Mouse (Mus musculus): Measurements from ENCODE around the gene Celsr1. TPM values are rescaled to one million over a fixed set of nuclear protein-coding genes. Genes with fewer than 3 reads are reported as not detected.

Celsr1 gene
- polyA plus RNA-seq, 1 experiment from 2014 or later: 2.7 TPM

DNA sequence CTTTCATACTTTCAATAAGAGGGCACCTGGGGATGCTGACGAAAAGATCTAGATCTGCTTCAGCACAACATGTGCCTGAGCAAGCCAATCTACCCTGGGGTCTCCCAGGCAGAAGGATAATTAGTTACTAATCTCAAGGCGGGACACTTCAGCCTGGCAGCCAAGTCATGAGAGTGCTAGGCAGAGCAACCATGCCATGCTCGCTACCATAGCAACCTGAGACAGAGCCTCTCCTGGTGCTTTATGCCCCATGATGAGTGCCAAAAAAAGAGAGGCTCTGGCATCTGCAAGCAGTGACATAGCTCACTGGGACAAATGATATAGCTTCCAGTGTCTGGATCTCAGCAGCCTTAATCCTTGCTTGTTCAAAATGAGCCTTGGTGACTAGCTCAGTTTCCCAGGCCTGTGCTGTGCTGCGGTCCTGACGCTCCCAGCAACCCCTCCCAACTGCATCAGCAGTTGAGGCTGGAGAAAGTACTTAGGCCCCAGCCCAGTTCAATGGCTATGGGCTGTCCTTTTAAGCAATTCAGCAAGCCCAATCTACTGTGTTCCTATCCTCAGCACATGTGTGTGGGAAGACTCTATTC is 32.8 kb downstream of the Celsr1 start:
- H3K4me2 ChIP-seq (replicated peaks): no peak overlapping the region
- H3K4me1 ChIP-seq (replicated peaks): peaks cover 51% of the 10 kb centered on the region
- no peak overlapping the region for H3K9ac ChIP-seq (replicated peaks)
- peaks cover 10% of the 10 kb centered on the region for H3K27me3 ChIP-seq
- H3K27ac ChIP-seq: peak overlapping the region; percentile 70
- WGBS: 19% methylated on average over 5 of the region's 5 CpGs
- peak; percentile 88 for ATAC-seq
- H3K36me3 ChIP-seq: no peaks in the 10 kb centered on the region
- H3K4me3 ChIP-seq (replicated peaks): no peak overlapping the region
- H3K9me3 ChIP-seq: no peaks in the 10 kb centered on the region

DNA sequence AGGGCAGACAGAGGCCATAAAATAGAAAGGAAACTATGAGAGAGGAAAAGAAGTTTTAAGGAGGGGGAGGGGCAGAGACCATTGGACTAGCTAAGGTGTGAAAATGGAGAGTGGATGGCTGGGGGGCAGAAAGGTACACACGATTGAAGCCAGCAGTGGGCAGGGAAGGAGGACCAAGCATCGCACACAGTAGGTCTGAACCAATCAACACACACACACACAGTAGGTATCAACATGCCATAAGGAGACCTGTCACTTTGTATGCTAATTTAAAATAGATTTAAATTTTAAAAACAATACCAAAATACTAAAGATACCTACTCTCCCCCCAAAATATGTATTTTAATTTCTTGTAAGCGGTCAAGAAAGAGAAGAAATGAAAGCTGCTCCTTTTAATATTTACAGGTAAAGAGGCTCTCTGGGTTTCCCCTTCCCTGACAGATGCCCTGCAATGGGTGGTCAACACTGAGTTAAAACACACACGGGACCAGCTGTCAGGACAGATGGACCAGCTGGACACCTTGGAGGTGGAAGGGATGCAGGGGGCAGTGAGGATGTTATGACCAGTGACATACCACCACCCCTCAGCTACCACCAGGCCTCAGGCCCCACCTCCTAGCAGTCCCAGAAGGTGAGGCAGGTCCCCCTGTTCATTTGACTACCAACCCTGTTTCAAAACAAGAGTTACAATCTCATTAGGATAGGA is 34.9 kb downstream of the Celsr1 start:
- no peak for ATAC-seq
- H3K4me3 ChIP-seq (replicated peaks): no peak overlapping the region
- WGBS: 88% methylated on average over 4 of the region's 4 CpGs
- no peak overlapping the region for H3K4me2 ChIP-seq (replicated peaks)
- peaks cover 10% of the 10 kb centered on the region for H3K27me3 ChIP-seq
- no peak overlapping the region for H3K27ac ChIP-seq
- no peaks in the 10 kb centered on the region for H3K36me3 ChIP-seq
- no peaks in the 10 kb centered on the region for H3K9me3 ChIP-seq
- H3K9ac ChIP-seq (replicated peaks): no peak overlapping the region
- H3K4me1 ChIP-seq (replicated peaks): peaks cover 56% of the 10 kb centered on the region

DNA sequence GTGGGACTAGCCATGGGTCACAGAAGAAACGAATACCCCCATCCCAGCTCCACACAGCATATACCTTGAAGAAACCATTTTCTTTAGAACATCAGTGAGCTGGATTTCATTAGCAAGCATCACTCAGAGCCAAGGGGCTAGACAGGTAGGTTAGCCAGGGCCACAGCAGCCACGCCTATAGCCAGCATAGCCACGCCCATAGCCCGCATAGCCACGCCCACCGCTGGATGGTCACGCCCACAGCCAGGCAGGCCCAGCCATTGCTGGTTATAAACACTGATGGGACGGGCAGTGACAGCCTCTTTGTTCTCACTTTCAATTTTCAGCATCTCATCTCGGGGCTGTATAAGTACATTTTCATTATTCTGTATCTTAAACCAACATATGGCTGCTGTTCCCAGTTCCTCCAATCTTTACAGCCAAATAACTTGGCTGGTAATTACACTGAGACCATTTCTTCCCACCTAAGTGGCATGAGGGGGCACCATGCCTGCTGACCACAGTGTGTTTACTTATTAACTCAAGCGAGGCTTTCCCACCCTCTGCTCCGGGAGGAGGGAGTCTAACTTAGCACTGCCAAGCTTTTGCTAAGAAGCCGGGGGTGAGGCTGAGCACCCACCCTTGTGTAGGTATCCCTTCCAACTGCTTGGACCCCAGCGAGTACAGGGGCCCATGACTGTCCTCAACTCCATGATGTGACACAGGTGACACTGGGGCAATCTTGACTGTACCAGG is 37.4 kb downstream of the Celsr1 start:
- Histone ChIP-seq H3K4me3 (replicated peaks) (no peak overlapping the region), H3K36me3 (no peaks in the 10 kb centered on the region), H3K4me2 (replicated peaks) (no peak overlapping the region), H3K4me1 (replicated peaks) (peaks cover 63% of the 10 kb centered on the region), H3K9me3 (no peaks in the 10 kb centered on the region), H3K27ac (no peak overlapping the region), H3K9ac (replicated peaks) (no peak overlapping the region), H3K27me3 (no peaks in the 10 kb centered on the region)
- WGBS: 47% methylated on average over 13 of the region's 13 CpGs
- ATAC-seq: no peak

DNA sequence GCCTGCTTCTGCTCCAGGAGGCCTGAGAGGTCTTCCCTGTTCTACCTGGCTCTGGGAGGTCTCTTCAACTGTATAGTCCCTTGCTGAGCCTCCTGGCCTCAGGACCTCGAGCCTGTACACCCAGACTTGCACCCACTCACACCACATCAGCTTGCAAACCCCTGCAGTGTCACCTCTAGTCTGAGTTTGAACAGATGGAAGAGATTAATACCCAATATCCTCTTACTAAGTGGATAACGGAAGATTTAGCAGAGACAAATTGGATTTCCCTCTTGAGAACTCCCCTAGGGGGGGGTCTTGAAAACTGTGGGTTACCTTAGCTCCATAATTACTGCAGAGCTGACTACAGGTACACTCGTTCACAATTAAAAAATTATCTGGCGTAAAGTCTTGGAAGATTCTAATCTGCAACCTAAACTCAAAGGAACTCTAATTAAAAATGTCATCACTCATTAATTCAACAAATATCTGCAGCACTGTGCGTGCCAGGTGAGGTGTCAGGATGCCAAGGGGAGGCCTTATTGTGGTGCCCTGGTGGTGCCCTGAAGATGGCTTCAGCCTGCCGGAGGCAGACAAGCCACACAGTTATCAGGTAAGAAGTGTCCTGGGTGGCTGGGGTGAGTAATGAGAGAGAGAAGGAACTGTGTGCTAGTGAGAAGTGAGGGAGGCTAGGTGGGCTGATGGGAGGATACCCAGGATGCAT is 38.5 kb downstream of the Celsr1 start:
- peak overlapping the region; percentile 81 for H3K27ac ChIP-seq
- no peak for ATAC-seq
- 70% methylated on average over 6 of the region's 6 CpGs for WGBS
- H3K4me3 ChIP-seq (replicated peaks): no peak overlapping the region
- no peak overlapping the region for H3K9ac ChIP-seq (replicated peaks)
- H3K27me3 ChIP-seq: no peaks in the 10 kb centered on the region
- H3K4me1 ChIP-seq (replicated peaks): peaks cover 55% of the 10 kb centered on the region
- no peaks in the 10 kb centered on the region for H3K36me3 ChIP-seq
- H3K4me2 ChIP-seq (replicated peaks): no peak overlapping the region
- H3K9me3 ChIP-seq: no peaks in the 10 kb centered on the region

DNA sequence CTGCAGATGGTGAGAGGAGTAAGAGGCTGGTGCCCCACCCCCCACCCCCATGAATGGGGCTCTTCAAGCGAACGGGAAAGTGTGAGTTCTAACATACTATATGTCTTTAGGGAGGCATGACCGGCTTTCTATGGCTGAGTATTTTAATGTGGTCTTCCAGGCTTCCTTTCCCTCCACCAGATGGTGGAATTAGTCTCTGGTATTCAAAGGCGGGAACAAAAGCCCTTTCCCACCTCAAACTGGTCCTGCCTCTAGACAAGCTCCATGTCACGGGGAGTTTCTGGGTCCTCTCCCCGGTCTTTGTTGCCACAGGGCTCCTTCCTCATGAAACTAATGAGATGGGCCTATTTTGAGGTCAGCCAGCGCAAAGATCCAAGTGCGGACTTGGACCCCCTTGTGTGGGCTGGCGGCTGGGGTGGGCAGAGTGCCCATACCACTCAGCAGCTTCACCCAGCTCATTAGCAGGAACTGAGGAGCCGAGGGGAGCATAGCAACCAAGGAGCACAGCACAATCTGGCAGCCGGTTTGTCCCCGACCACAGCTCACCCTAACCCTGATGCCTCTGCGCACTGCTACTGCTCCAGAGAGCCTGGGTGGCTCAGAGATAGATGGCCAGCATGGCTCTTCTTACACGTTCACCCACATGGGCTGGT is 39.5 kb downstream of the Celsr1 start:
- Histone ChIP-seq H3K9me3 (no peaks in the 10 kb centered on the region), H3K36me3 (no peaks in the 10 kb centered on the region), H3K4me2 (replicated peaks) (no peak overlapping the region), H3K4me1 (replicated peaks) (peaks cover 52% of the 10 kb centered on the region), H3K27ac (peak overlapping the region; percentile 81), H3K27me3 (no peaks in the 10 kb centered on the region), H3K4me3 (replicated peaks) (no peak overlapping the region), H3K9ac (replicated peaks) (0 out of 2 replicates have a peak overlapping the region, but pooled peaks have one; percentile 19)
- WGBS: 22% methylated on average over 14 of the region's 14 CpGs
- peak; percentile 81 for ATAC-seq

DNA sequence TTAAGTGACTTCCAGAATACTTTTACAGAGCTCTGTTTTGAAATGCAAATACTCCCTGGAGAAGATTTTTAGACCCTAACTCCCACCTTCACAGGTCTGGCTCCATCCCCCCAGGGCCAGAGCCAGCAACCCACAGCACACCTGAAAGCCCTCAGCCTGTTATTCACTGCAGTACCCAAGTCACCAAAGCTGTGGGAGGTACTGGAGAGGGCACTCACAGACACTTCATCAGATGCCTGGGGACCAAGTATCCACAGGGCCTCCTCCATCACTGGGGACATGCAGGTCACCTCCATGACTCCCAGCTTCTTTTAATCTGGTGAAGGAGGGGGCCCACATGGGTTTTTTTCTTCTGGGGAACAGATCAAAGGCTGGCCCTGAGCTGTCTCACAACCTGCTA is 40.2 kb downstream of the Celsr1 start:
- Histone ChIP-seq H3K4me1 (replicated peaks) (peaks cover 52% of the 10 kb centered on the region), H3K9ac (replicated peaks) (no peak overlapping the region), H3K4me2 (replicated peaks) (no peak overlapping the region)

DNA sequence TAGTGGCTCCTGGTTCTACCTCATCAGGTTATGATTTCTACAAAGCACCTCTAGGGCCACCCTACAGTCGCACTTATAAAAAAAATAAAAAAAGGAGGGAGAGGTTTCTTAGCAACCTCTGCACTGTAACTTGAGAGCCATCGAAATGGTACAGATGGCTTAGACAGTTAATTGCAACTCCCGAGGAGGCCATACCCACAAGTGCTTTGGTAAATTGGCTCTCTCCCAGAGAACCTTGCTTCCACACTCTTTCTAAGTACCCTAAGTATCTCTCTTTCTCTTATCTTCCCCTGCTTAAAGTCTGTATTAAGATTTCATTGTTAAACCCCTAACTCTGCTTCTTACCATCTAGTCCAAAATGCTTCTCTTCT is 41.5 kb downstream of the Celsr1 start:
- WGBS: 46% methylated on average over 3 of the region's 3 CpGs
- Histone ChIP-seq H3K9ac (replicated peaks) (no peak overlapping the region), H3K9me3 (no peaks in the 10 kb centered on the region), H3K27ac (peak overlapping the region; percentile 81), H3K4me3 (replicated peaks) (no peak overlapping the region), H3K27me3 (no peaks in the 10 kb centered on the region), H3K4me1 (replicated peaks) (peaks cover 50% of the 10 kb centered on the region), H3K36me3 (no peaks in the 10 kb centered on the region), H3K4me2 (replicated peaks) (no peak overlapping the region)
- no peak for ATAC-seq

More for the DNA sequence above, 40.2 kb downstream of the Celsr1 start:
- ATAC-seq: no peak
- no peaks in the 10 kb centered on the region for H3K27me3 ChIP-seq
- H3K27ac ChIP-seq: peak overlapping the region; percentile 81
- no peaks in the 10 kb centered on the region for H3K36me3 ChIP-seq
- no peaks in the 10 kb centered on the region for H3K9me3 ChIP-seq
- no peak overlapping the region for H3K4me3 ChIP-seq (replicated peaks)

DNA sequence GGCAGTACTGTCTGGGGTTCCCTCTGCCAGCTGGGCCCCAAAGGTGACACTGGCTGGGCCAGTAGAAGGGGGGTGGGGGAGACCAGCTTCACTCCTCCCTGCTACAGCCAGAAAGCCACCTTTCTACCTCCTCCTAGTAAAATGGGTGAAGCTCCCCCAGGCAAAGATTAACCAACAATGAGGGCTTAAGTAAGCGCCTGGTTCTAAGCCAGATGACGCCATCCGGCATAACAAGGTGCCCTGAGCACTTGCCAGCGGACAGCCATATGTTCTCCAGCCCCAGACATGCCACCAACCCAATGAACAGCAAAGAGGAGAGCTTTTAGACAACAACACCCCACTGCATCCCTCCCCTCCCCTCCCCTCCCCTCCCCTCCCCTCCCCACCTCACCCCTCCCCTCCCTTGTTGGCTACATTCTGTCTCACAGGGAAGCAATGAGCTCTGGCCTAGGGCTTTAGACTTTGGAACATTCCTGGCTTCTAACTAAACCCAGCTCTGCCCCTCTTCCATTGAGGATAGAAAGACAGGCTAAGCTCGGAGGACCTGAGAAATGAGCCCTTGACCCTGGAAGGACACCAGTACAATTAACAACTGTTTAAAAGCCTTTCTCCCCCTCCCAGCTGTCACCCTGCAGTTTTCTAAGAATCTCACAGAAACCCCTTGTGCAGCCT is 42.0 kb downstream of the Celsr1 start:
- Histone ChIP-seq H3K36me3 (no peaks in the 10 kb centered on the region), H3K4me1 (replicated peaks) (peaks cover 50% of the 10 kb centered on the region), H3K9ac (replicated peaks) (no peak overlapping the region), H3K27ac (peak overlapping the region; percentile 81), H3K27me3 (no peaks in the 10 kb centered on the region), H3K4me3 (replicated peaks) (no peak overlapping the region), H3K9me3 (no peaks in the 10 kb centered on the region), H3K4me2 (replicated peaks) (no peak overlapping the region)
- WGBS: 37% methylated on average over 5 of the region's 5 CpGs
- no peak for ATAC-seq

DNA sequence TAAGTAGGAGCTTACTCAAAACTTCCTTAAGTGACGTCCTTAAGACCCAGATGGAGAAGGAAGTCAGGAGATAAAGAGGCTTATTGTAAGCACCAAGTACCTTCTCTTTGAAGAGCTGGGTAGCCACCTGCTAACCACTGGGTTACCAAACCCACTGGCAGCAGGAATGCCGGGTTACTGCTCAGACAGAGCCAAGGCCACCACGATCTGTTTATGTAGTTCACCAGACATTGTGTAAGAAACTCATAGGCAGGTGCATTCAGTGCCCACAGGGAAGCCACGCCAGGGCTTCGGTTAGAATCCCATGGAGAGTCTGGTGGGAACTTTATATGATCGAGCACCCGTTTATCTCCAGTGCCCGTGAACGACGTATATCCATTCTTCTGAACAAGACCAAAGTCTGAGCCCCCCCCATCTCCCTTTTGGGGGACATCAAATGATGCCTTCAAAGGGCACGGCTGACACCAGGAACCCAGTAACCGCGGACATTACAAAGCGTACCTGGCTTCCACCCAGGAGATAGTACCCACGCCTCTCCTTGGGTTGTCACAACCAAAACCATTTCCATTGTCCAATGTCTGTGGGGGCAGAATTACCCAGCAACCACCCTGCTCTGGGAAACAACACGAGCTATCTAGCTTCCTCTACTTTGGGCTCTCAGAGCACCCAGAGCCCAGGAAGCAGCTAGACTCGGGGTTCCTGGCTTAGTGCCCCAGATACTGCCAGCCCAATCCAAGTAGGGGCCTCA is 42.7 kb downstream of the Celsr1 start:
- Histone ChIP-seq H3K4me1 (replicated peaks) (peaks cover 44% of the 10 kb centered on the region), H3K27me3 (no peaks in the 10 kb centered on the region), H3K9ac (replicated peaks) (no peak overlapping the region), H3K9me3 (no peaks in the 10 kb centered on the region), H3K4me2 (replicated peaks) (no peak overlapping the region), H3K27ac (0 out of 2 replicates have a peak overlapping the region, but pooled peaks have one; percentile 53), H3K36me3 (no peaks in the 10 kb centered on the region), H3K4me3 (replicated peaks) (no peak overlapping the region)
- WGBS: 92% methylated on average over 17 of the region's 17 CpGs
- no peak for ATAC-seq

DNA sequence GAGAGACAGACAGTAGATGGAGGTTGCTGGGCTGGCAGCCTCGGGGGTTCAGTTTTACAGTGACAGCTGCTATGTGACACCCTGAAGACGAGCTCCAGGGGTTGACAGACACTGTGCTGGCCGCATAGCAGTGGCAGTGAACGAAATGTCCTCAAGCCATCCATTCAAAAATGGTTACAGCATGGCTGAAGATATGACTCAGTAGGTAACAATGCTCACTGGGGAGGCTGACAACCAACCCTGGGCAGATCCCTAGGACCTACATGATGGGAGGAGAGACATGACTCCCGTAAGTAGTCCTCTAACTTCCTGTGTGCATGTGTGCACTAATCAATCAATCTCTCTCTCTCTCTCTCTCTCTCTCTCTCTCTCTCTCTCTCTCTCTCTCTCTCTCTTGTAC is 45.7 kb downstream of the Celsr1 start:
- no peak for ATAC-seq
- H3K9ac ChIP-seq (replicated peaks): no peak overlapping the region
- 88% methylated on average over 5 of the region's 5 CpGs for WGBS
- no peaks in the 10 kb centered on the region for H3K27me3 ChIP-seq
- no peaks in the 10 kb centered on the region for H3K9me3 ChIP-seq
- H3K27ac ChIP-seq: no peak overlapping the region
- H3K4me1 ChIP-seq (replicated peaks): peaks cover 30% of the 10 kb centered on the region
- H3K4me3 ChIP-seq (replicated peaks): no peak overlapping the region
- no peak overlapping the region for H3K4me2 ChIP-seq (replicated peaks)
- H3K36me3 ChIP-seq: no peaks in the 10 kb centered on the region

DNA sequence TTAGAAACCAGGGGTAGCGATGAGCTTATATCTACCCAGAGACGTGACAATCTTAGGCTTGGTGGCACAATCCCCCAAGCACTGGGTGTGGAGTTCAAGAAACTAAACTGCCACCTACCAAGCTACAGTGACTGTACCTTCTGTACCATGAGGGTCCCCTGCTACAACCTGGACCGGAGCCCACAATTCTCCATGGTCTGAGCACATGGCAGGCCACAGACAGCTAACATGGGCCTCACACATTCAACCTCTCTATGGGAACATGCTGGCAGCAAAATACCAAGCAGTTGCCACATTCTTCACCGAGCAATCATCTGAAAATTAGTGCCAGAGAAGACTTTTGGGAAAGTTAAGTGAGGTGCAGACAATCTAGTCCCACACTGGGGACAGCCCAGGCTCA is 47.4 kb downstream of the Celsr1 start:
- Histone ChIP-seq H3K27ac (no peak overlapping the region), H3K9me3 (no peaks in the 10 kb centered on the region), H3K4me2 (replicated peaks) (no peak overlapping the region), H3K27me3 (no peaks in the 10 kb centered on the region), H3K4me1 (replicated peaks) (peaks cover 17% of the 10 kb centered on the region), H3K9ac (replicated peaks) (no peak overlapping the region), H3K4me3 (replicated peaks) (no peak overlapping the region), H3K36me3 (no peaks in the 10 kb centered on the region)
- 93% methylated on average over 4 of the region's 4 CpGs for WGBS
- no peak for ATAC-seq

All from midbrain, embryonic 13.5 days (tissue).